Mouse (Mus musculus) bone marrow macrophage, adult 2 months (primary cell): ENCODE measurements around the gene Zc3h13. TPM values are rescaled to one million over a fixed set of nuclear protein-coding genes. Genes with fewer than 3 reads are reported as not detected.

Experiments
- H3K27ac ChIP-seq: 2 replicates; pipeline ENCODE4 v1.5.1; 2012; ENCODE audit warnings: low read depth, low read length; ENCODE audit not compliant: insufficient read depth
- H3K4me1 ChIP-seq: 2 replicates; pipeline ENCODE4 v1.6.1; 2012; ENCODE audit warnings: low read length; ENCODE audit not compliant: control insufficient read depth, insufficient read depth
- H3K4me3 ChIP-seq: 2 replicates; pipeline ENCODE4 v1.5.1; 2012; ENCODE audit warnings: mild to moderate bottlenecking, low read length, moderate library complexity; ENCODE audit not compliant: insufficient read depth
- CTCF ChIP-seq: IDR thresholded peaks from 2 replicates; pipeline ENCODE4 v1.5.1; 2012; ENCODE audit warnings: low read depth, mild to moderate bottlenecking, low read length, moderate library complexity
- POLR2A ChIP-seq: IDR thresholded peaks from 2 replicates; pipeline ENCODE4 v1.6.1; 2012; ENCODE audit warnings: mild to moderate bottlenecking, low read depth, low read length, borderline replicate concordance
- polyA plus RNA-seq: library from polyadenylated mRNA; stranded (reverse); fragments of >200 nt; gene quantifications from 2 replicates; pipeline ENCODE4 v1.2.4, GENCODE M21; 2012; ENCODE audit not compliant: missing spikeins, insufficient read depth, insufficient read length

Zc3h13 gene
- polyA plus RNA-seq, 1 experiment = 20.7 TPM

DNA sequence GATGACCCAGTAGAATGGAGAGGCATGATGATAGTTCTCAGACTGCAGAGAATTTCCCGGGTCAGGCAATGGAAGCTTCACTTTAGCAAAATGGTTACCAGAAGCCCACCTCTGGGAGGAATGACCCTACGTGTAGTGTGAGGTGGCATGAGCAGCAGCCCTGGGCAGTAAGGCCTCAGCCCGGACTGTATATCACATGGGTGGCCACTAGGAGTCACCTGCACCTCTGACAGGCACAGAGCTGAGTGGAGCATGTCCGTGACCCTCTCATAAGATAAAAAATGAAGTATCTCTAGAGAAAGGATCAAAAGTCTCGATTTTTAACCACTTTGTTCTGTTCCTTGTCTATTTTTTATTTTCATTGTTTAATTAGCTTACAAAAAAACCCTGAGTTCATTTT is 27.7 kb upstream of the Zc3h13 start:
- Histone ChIP-seq H3K4me1 (no peaks in the 10 kb centered on the region), H3K4me3 (no peak overlapping the region), H3K27ac (no peak overlapping the region)
- no peak for TF ChIP-seq CTCF
- no peak for TF ChIP-seq POLR2A

DNA sequence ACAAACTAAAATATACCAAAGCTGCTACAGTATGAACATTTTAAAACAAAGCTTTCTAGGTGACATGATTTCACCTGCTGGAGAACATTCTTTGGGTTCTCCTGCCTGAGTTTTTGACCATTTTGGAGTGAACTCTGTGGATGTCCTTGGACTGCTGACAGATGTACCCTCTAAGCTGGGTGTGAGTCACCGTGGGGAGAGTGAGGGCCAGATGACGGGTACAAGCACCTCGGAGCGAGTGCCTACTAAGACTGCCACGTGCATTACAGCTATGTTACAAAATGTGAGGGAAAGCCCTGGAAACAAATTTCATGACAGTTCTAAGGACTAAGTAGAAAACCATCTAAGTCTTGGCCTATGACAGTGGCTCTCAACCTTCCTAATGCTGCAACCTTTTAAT is 14.6 kb upstream of the Zc3h13 start:
- H3K4me1 ChIP-seq = no peaks in the 10 kb centered on the region
- TF ChIP-seq POLR2A (no peak), CTCF (no peak)
- H3K27ac ChIP-seq = no peak overlapping the region
- no peak overlapping the region for H3K4me3 ChIP-seq

DNA sequence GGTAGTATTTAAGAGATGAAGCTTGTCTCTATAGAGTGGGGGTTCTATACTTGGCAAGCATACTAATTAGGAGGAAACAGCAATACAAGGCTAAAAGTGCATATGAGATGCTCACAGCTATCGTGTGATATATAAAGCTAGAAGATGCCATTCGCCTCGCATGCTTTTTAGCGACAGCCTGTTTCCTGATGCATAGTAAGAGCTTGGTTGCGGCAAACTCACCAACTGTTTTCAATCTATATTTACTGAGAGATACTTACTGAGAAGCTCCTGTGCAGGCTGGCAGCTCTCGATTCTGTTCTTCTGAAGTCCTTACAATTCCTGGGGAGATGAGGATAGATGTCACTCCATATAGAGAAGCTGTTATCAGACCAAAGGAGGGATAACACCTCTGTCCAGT is 4.5 kb upstream of the Zc3h13 start:
- TF ChIP-seq POLR2A (no peak), CTCF (no peak)
- Histone ChIP-seq H3K27ac (no peak overlapping the region), H3K4me3 (no peak overlapping the region), H3K4me1 (0 out of 2 replicates have a peak, but pooled peaks cover 2% of the 10 kb centered on the region)

DNA sequence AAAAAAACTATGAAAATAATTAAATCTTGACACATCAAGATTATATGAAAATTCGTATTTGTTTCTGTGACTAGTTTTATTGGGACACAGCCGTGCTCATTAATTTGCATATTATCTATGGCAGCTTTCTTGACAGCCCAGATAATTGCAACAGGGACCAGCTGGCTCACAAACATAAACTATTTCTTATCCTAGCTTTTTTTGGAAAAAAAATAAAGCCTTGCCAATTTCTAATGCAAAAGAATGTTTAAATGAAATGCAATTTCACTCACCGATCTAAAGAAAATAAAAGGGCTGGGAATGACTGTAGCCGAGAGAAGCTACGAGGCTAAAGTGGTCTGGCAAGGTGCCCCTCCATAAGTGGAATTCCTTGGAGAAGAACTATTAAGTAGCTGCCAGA is 3.8 kb upstream of the Zc3h13 start:
- Histone ChIP-seq H3K27ac (no peak overlapping the region), H3K4me1 (0 out of 2 replicates have a peak, but pooled peaks cover 2% of the 10 kb centered on the region), H3K4me3 (no peak overlapping the region)
- no peak for TF ChIP-seq POLR2A
- TF ChIP-seq CTCF = no peak

DNA sequence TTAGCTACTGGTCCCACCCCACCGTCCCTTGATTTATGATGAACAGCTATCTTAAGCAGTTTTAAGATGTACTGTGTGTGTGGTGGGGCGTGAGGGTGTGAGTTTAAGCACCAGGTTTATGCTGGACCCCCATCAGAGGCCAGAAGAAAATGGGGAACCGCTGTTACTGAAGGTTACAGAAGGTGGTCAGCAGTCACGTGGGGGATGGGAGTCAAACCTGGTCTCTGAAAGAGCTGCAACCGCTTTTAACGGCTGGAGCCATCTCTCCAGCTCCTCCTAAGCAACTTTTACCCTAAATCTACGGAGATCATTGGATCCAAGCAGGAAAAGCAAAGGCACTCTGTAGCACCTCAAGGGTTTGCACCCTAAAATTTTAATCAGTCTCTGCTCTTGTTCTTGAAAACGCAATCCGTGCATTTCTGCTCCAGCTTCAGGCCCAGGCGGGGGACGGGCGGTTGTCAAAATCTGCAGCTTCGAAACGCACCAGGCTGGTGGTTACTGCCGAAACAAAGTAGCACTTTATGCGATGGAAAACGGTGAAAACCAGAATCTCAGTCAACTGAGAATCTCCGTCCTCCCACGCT is 472 bp upstream of the Zc3h13 start:
- Histone ChIP-seq H3K27ac (peak overlapping the region; percentile 53), H3K4me3 (peak overlapping the region; percentile 88), H3K4me1 (0 out of 2 replicates have a peak, but pooled peaks cover 2% of the 10 kb centered on the region)
- TF ChIP-seq CTCF (no peak), POLR2A (no peak)

DNA sequence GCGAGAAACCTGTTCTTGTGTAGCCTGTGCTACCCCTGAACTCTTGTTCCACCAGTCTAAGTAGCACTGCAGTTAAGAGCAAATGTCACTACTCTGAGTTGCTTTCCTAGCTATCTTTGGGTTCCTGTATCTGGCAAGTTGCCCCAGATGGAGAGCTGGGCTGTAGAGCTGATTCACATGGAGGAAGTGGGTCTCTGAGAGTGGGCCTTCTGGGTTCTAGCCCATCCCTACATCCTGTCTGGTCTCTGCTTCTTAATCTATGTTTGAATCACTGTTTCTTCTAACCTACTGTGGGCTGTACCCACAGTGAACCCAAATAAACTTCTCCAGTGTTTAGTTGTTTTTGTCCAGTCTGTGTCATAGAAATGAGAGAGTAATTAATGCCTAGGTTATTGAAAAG is 16.9 kb downstream of the Zc3h13 start:
- H3K27ac ChIP-seq = no peak overlapping the region
- peaks cover 4% of the 10 kb centered on the region for H3K4me1 ChIP-seq

DNA sequence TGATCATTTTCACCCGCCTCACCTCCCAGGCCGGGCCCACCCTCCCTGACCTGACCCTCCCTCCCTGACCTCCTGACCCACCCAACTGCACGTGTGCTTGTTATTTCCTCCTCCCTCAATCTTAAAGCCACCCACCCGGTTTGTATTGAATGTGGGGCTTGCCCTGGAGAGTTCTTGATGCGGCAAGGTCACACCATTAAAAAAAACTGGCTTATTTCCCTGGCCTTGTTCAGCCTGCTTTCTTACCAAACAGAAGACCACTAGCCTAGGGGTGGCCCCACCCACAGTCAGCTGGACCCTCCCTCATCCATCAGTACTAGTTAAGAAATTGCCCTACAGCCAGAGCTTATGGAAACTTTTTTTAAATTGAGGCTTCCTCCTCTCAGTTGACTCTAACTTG is 19.6 kb downstream of the Zc3h13 start:
- no peak overlapping the region for H3K4me3 ChIP-seq
- no peak overlapping the region for H3K27ac ChIP-seq
- H3K4me1 ChIP-seq = peaks cover 4% of the 10 kb centered on the region
- TF ChIP-seq CTCF (no peak), POLR2A (no peak)

More for the DNA sequence above, 16.9 kb downstream of the Zc3h13 start:
- no peak for TF ChIP-seq POLR2A
- TF ChIP-seq CTCF = no peak
- no peak overlapping the region for H3K4me3 ChIP-seq

DNA sequence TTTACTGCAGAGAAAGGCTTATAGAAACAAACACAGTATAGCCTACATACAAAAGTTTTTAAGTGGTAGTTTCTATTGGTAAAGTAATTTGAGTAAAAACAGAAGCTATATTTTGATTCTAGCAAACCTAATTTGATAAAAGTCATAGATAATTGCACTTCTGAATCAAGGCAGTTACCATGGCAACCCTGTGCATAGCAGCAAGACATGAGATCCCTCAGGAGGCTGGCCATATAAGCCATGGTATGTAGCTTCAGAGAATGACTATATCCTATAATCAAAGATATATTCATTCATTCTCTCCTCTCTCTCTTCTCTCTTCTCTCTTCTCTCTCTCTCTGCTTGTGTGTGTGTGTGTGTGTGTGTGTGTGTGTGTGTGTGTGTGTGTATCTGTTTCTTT is 23.7 kb downstream of the Zc3h13 start:
- TF ChIP-seq CTCF (no peak), POLR2A (no peak)
- no peaks in the 10 kb centered on the region for H3K4me1 ChIP-seq
- no peak overlapping the region for H3K4me3 ChIP-seq
- H3K27ac ChIP-seq = no peak overlapping the region

DNA sequence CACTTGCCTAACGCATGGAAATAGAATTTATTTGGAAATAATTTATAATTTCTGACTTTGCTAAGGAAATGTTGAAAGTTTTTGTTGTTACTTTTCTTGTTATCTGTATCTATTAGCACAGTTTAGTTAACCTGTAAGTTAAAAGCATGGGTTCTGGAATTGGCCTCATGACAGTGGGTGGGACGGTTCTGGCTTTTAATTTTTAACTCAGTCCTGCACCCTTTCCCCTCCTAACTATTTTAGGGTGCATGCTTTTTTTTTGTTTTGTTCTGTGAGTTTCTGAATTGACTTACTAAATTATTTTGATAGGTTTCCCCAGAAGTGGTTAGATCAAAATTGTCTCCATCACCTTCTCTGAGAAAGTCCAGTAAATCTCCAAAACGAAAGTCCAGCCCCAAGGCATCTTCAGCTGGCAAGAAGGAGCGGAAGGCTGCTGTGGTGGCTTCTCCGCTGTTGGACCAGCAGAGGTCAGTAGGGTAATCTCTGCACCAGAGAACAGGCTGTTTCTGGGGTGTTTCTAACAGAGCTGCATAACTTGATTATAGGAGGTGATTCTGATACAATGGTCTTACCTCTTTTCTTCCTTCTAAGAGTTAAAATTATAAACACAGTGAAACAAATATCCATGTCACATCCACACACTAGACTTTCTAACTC is 25.3 kb downstream of the Zc3h13 start:
- H3K27ac ChIP-seq = no peak overlapping the region
- H3K4me1 ChIP-seq = no peaks in the 10 kb centered on the region
- H3K4me3 ChIP-seq = no peak overlapping the region
- TF ChIP-seq CTCF (no peak), POLR2A (no peak)

DNA sequence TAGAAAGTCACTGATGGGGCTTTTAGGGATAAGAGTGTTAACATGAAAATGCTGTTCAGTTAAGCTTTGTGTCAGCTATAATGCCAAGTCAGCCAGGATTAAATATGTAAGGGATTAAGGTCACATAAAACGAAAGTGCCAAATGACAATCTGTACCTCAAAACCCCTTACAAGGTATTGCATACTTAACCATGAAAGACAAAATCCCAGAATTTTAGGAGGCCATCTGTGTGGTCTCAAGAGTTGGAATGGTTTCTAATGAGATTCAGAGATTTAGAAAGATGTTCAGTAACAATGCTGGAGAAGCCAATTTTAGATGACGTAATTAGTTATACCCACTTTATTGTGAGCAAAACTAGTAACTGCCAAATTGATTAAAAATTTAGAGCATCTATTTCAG is 30.3 kb downstream of the Zc3h13 start:
- H3K27ac ChIP-seq = no peak overlapping the region

DNA sequence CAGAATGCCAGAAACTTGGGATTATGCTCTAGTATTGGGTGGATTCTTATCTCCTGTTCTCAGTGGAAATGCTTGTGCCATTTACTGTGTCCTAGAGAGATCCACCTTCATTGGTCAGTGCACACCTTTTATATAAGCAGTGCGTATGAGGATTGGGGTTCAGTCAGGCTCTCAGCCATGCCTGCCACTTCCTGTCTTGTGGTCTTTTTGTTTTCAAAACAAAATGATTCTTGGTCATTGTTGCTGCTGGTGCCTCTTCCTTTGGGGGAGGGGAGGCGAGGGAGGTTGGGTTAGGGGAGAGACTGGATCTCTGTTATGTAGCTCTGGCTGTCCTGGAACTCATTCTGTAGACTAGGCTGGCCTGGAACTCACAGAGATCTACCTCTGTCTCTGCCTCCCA is 34.6 kb downstream of the Zc3h13 start:
- Histone ChIP-seq H3K4me3 (no peak overlapping the region), H3K27ac (no peak overlapping the region), H3K4me1 (peaks cover 8% of the 10 kb centered on the region)
- TF ChIP-seq POLR2A = no peak
- no peak for TF ChIP-seq CTCF

More for the DNA sequence above, 30.3 kb downstream of the Zc3h13 start:
- peaks cover 8% of the 10 kb centered on the region for H3K4me1 ChIP-seq
- no peak for TF ChIP-seq CTCF
- TF ChIP-seq POLR2A = no peak
- no peak overlapping the region for H3K4me3 ChIP-seq
